9 mouse cellular contexts compared by ENCODE assay signal in genomic region chr10:18463071-18463841, GRCm38 (mm10).
DNase-seq lines count a peak whose midpoint lies in the region; ATAC-seq and TF ChIP-seq lines count a peak whose summit lies in the region.
"Had no signal": no experiment of that assay in that cellular context is flagged by ENCODE, and none has a peak within 500 bp of the region (broad histone marks: within the 10 kb centered on the region; RNA-seq: fewer than 3 reads in every experiment).

No protein-coding gene starts in this region.

- peak; percentile 14 for DNase-seq in embryo, embryonic 10.5 days (ENCODE audit: low spot score)
- DNase-seq in embryo, embryonic 9.5 days (ENCODE audit: extremely low spot score): no peak
- peak; percentile 34 for DNase-seq in neural tube, embryonic 11.5 days (ENCODE audit: low spot score)
- DNase-seq in neural tube, embryonic 10.5 days (ENCODE audit: extremely low spot score, low spot score): no peak
- DNase-seq in frontal cortex, postnatal 36 days (ENCODE audit: low spot score in 2 of 2): no peak
- no peak for DNase-seq in adrenal gland, postnatal 4 days (ENCODE audit: low spot score in 2 of 2)

- H3K4me3 ChIP-seq in neural tube, embryonic 11.5 days (ENCODE audit: low read depth, low read length): no peak overlapping the region
- H3K4me3 ChIP-seq in intestine, postnatal 0 days (ENCODE audit: low read depth, low read length): peak overlapping the region; percentile 22; the same call in 1 of the 2 replicates

- TF ChIP-seq CTCF in intestine, postnatal 0 days (IDR thresholded peaks at IDR 0.05; ENCODE audit: low read depth): no peak

- H3K9ac ChIP-seq in neural tube, embryonic 11.5 days (ENCODE audit: low read length): no peak overlapping the region
- peak overlapping the region; percentile 38; the same call in 1 of the 2 replicates for H3K9ac ChIP-seq in intestine, postnatal 0 days (ENCODE audit: low read depth, low read length)

- no peak overlapping the region for H3K27ac ChIP-seq in neural tube, embryonic 11.5 days (ENCODE audit: low read depth, low read length)
- H3K27ac ChIP-seq in intestine, postnatal 0 days (ENCODE audit: low read depth, low read length): peak overlapping the region; percentile 83
- H3K27ac ChIP-seq: macrophage had no signal

- ATAC-seq in neural tube, embryonic 11.5 days (ENCODE audit: insufficient read depth, low FRiP score, low TSS enrichment): peak; percentile 38; the same call in 1 of the 2 replicates
- ATAC-seq in intestine, postnatal 0 days: peak; percentile 95
- ATAC-seq in megakaryocyte progenitor cell, adult 5-6 weeks (replicated peaks; ENCODE audit: poor library complexity): no peak

- no peaks in the 10 kb centered on the region for H3K9me3 ChIP-seq in neural tube, embryonic 11.5 days (ENCODE audit: control insufficient read depth, low read length)
- H3K9me3 ChIP-seq in intestine, postnatal 0 days (ENCODE audit: control insufficient read depth): no peaks in the 10 kb centered on the region

- no peaks in the 10 kb centered on the region for H3K36me3 ChIP-seq in neural tube, embryonic 11.5 days (ENCODE audit: control insufficient read depth, insufficient read depth, low read length)
- no peaks in the 10 kb centered on the region for H3K36me3 ChIP-seq in intestine, postnatal 0 days (ENCODE audit: control insufficient read depth, insufficient read depth)

- 54% methylated on average over 23 of the region's 23 CpGs for WGBS in neural tube, embryonic 11.5 days
- WGBS in intestine, postnatal 0 days: 42% methylated on average over 23 of the region's 23 CpGs

- no peak overlapping the region for H3K4me2 ChIP-seq in neural tube, embryonic 11.5 days (ENCODE audit: low read depth)
- H3K4me2 ChIP-seq in intestine, postnatal 0 days (replicated peaks; ENCODE audit: low read depth): peak overlapping the region; percentile 54

- no peaks in the 10 kb centered on the region for H3K27me3 ChIP-seq in neural tube, embryonic 11.5 days (ENCODE audit: control insufficient read depth, insufficient read depth, low read length)
- H3K27me3 ChIP-seq in intestine, postnatal 0 days (replicated peaks; ENCODE audit: control insufficient read depth, insufficient read depth, low read length): no peaks in the 10 kb centered on the region

- H3K4me1 ChIP-seq in neural tube, embryonic 11.5 days (ENCODE audit: control insufficient read depth, insufficient read depth, low read length): peaks cover 7% of the 10 kb centered on the region; the same call in 1 of the 2 replicates
- H3K4me1 ChIP-seq in intestine, postnatal 0 days (replicated peaks; ENCODE audit: control insufficient read depth, insufficient read depth, low read length): 0 out of 2 replicates have a peak, but pooled peaks cover 3% of the 10 kb centered on the region

Comparison
In these comparisons a context has a peak if more than half of its experiments do, and no peak if none do; other contexts are left out.
1. DNase-seq: peak in embryo, embryonic 10.5 days (single experiment) and neural tube, embryonic 11.5 days (single experiment); none in embryo, embryonic 9.5 days (single experiment), neural tube, embryonic 10.5 days (single experiment), frontal cortex, postnatal 36 days (0 of 2) and adrenal gland, postnatal 4 days (0 of 2).